Mouse (Mus musculus) brain, embryonic 14.5 days (tissue): ENCODE results near the gene Gm11111.

ENCODE experiments used
- CTCF ChIP-seq: fragments of 200-500 bp; IDR thresholded peaks from 2 replicates; pipeline ENCODE4 v1.5.1; 2012; ENCODE audit warnings: inconsistent platforms, mild to moderate bottlenecking, moderate library complexity, borderline replicate concordance; ENCODE audit not compliant: insufficient read depth, insufficient read length; ENCODE audit errors: extremely low read depth
- POLR2A ChIP-seq: fragments of 200-500 bp; IDR thresholded peaks from 2 replicates; pipeline ENCODE4 v1.6.1; 2012; ENCODE audit warnings: mild to moderate bottlenecking, inconsistent platforms, borderline replicate concordance; ENCODE audit not compliant: poor library complexity, insufficient read depth, insufficient read length, severe bottlenecking; ENCODE audit errors: extremely low read depth

DNA sequence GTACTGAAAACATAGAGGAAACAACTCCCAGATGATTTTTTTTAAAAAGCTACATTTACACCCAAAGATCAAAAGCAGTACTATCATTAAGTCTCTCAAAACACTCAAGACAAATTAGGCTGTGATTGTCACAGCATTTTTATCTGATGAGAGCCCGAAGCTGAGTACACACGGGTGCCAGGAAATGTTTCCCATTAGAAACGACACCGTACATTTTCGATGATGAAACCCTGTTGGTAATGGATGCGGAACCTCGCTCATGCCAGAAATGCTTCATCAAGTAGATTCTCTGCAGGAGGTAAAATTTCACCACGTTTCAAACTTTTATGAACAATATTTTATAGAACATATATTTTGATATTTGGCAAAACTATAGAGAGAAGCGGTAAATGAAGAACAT, 10.3 kb downstream of the Gm11111 start:
- no peak for TF ChIP-seq POLR2A
- no peak for TF ChIP-seq CTCF
